Mouse (Mus musculus) C2C12 (cell line): ENCODE results near the gene Syvn1. TPM values are rescaled to one million over a fixed set of nuclear protein-coding genes. Genes with fewer than 3 reads are reported as not detected.
A peak's percentile ranks its signal among the peaks of the same experiment; 100 is the strongest.

Source experiments
- H3K27me3 ChIP-seq: one replicate; pipeline ENCODE4 v1.6.1; 2011; ENCODE audit not compliant: control insufficient read depth, insufficient read depth, insufficient read length
- H3K36me3 ChIP-seq: one replicate; pipeline ENCODE4 v1.6.1; 2011; ENCODE audit not compliant: control insufficient read depth, insufficient read depth
- H3K4me3 ChIP-seq: one replicate; pipeline ENCODE4 v1.5.1; 2011; ENCODE audit warnings: mild to moderate bottlenecking, control low read depth; ENCODE audit not compliant: poor library complexity, insufficient read depth, severe bottlenecking
- H3K79me2 ChIP-seq: one replicate; pipeline ENCODE4 v1.6.1; 2011; ENCODE audit not compliant: control insufficient read depth, insufficient read depth
- H3K79me3 ChIP-seq: one replicate; pipeline ENCODE4 v1.6.1; 2011; ENCODE audit warnings: low read depth, control low read depth
- H3ac ChIP-seq: one replicate; pipeline ENCODE3; 2011; ENCODE audit warnings: low read depth; ENCODE audit not compliant: control insufficient read depth, insufficient read length
- CEBPB ChIP-seq: IDR thresholded peaks from one replicate; pipeline ENCODE4 v1.6.1; 2011; ENCODE audit warnings: low read depth, mild to moderate bottlenecking, control low read depth, moderate library complexity
- CTCF ChIP-seq: IDR thresholded peaks from one replicate; pipeline ENCODE4 v1.5.1; 2011; ENCODE audit not compliant: control insufficient read depth, insufficient read depth, insufficient read length
- FOSL1 ChIP-seq: IDR thresholded peaks from one replicate; pipeline ENCODE4 v1.8.0; 2011; ENCODE audit warnings: mild to moderate bottlenecking, low read length; ENCODE audit not compliant: poor library complexity, insufficient read depth, severe bottlenecking
- MAX ChIP-seq: IDR thresholded peaks from one replicate; pipeline ENCODE4 v1.6.1; 2011; ENCODE audit warnings: mild to moderate bottlenecking, control low read depth
- MYOD1 ChIP-seq: IDR thresholded peaks from one replicate; pipeline ENCODE4 v1.6.1; 2011; ENCODE audit warnings: low read depth; ENCODE audit not compliant: control insufficient read depth, insufficient read length
- MYOG ChIP-seq: IDR thresholded peaks from one replicate; pipeline ENCODE4 v1.6.1; 2011; ENCODE audit not compliant: control insufficient read depth, insufficient read length; ENCODE audit errors: extremely low read depth
- USF1 ChIP-seq: IDR thresholded peaks from one replicate; pipeline ENCODE4 v1.6.1; 2011; ENCODE audit warnings: low read depth, mild to moderate bottlenecking, control low read depth, moderate library complexity
- polyA plus RNA-seq: library from polyadenylated mRNA; unstranded; fragments of >200 nt; fragmentation: generic; extraction: Trizol; gene quantifications from one replicate; pipeline ENCODE4 v1.2.1, GENCODE M21; 2012; ENCODE audit warnings: missing spikeins

The Syvn1 gene
- polyA plus RNA-seq, 1 experiment: 18.7 TPM

GRCm38 (mm10) chr19:6058966-6059365, 12.6 kb downstream of the Syvn1 start:
- H3K36me3 ChIP-seq: peaks cover 23% of the 10 kb centered on the region

DNA sequence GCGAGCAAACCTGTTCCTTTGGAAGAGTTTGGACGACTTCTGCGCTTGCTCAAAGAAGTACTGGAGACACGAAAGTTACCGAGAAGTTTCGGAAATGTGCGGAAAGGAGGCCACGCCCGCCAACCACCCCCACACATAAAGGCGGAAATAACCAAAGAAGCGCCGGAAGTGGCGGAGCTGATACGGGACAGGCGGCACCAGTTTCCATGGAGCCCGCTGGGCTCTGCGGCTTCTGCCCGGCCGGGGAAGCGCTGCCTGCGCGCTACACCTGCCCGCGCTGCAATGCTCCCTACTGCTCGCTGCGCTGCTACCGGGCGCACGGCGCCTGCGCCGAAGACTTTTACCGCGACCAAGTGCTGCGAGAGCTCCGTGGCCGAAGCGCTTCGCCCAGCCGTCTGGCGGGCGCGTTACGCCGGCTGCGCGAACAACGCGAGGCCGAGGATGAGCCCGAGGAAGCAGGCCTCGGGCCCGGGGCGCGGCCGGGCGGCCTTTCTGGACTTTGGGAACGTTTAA, 14.7 kb downstream of the Syvn1 start, which contains the start of gene Znhit2:
Gene Znhit2 (plus strand): TSS at position 172 of the 513 bp plus-strand sequence.
- Histone ChIP-seq H3K79me2 (peaks cover 56% of the 10 kb centered on the region), H3K79me3 (peaks cover 43% of the 10 kb centered on the region), H3K27me3 (no peaks in the 10 kb centered on the region), H3ac (peak within 1 kb of the TSS; percentile 93), H3K36me3 (peaks cover 10% of the 10 kb centered on the region), H3K4me3 (peak within 1 kb of the TSS; percentile 95)
- TF ChIP-seq MYOG: no peak
- no peak for TF ChIP-seq FOSL1
- TF ChIP-seq MYOD1: no peak
- TF ChIP-seq CTCF: no peak
- TF ChIP-seq CEBPB: no peak
- TF ChIP-seq USF1: no peak
- no peak for TF ChIP-seq MAX

More at GRCm38 (mm10) chr19:6058966-6059365, 12.6 kb downstream of the Syvn1 start:
- peaks cover 50% of the 10 kb centered on the region for H3K79me3 ChIP-seq
- H3ac ChIP-seq: peak overlapping the region; percentile 62
- peaks cover 76% of the 10 kb centered on the region for H3K79me2 ChIP-seq
- no peaks in the 10 kb centered on the region for H3K27me3 ChIP-seq
- peak overlapping the region; percentile 98 for H3K4me3 ChIP-seq
- TF ChIP-seq CTCF (no peak), MYOD1 (no peak), FOSL1 (no peak), MAX (no peak), MYOG (no peak), USF1 (no peak)

DNA sequence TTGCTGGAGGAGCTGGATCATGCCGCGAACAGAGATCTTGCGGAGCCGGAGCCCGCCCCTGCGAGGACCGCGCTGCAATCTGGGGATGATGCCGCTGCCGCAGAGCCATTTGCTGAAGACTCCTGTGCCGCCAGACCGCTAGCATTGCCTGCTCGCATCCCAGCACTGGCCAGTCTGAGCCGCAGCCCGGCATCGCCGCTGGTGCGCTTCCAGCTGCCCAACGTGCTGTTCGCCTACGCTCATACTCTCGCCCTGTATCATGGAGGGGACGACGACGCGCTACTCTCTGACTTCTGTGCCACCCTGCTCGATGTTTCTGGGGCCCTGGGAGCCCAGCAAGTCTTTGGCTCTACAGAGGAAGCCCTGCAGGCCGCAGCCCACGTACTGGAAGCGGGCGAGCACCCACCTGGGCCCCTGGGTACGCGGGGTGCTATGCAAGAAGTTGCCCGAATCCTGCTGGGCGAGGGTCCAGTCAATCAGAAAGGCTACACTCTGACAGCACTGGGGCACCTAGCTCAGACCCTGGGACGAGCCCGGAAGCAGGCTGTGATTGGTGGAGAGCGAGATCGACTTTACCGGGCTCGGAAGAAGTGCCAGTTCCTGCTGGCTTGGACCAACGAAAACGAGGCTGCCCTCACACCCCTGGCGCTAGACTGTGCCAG, 15.4 kb downstream of the Syvn1 start:
- peaks cover 10% of the 10 kb centered on the region for H3K36me3 ChIP-seq
- peak overlapping the region; percentile 93 for H3ac ChIP-seq
- H3K79me2 ChIP-seq: peaks cover 49% of the 10 kb centered on the region
- TF ChIP-seq CTCF (no peak), CEBPB (no peak), MYOD1 (no peak), MYOG (no peak), MAX (no peak), FOSL1 (no peak), USF1 (no peak)
- H3K79me3 ChIP-seq: peaks cover 37% of the 10 kb centered on the region
- no peaks in the 10 kb centered on the region for H3K27me3 ChIP-seq
- peak overlapping the region; percentile 95 for H3K4me3 ChIP-seq

DNA sequence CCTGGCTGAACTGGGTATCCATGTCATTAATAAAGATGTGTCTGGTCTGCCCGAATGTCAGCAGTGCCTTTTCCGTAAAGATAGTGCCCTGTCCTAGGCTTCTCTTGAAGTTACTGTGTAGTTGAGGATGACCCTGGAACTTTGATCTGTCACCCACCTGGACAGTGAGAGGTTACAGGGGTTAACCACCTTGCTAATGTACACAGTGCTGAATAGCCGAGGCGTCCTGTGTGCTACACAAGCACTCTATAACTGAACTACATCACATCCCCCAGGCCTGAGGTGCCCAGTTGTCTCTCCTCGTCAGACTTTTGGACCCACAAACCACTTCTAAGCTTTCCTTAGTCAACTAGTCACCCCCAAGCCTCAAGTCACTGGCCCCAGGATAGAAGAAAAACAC, 16.0 kb downstream of the Syvn1 start:
- Histone ChIP-seq H3K79me2 (peaks cover 43% of the 10 kb centered on the region), H3K27me3 (no peaks in the 10 kb centered on the region), H3K36me3 (peaks cover 10% of the 10 kb centered on the region), H3ac (peak overlapping the region; percentile 93), H3K4me3 (peak overlapping the region; percentile 95), H3K79me3 (peaks cover 30% of the 10 kb centered on the region)
- TF ChIP-seq CTCF: no peak
- no peak for TF ChIP-seq CEBPB
- no peak for TF ChIP-seq MYOD1
- no peak for TF ChIP-seq MYOG
- no peak for TF ChIP-seq FOSL1
- no peak for TF ChIP-seq MAX
- TF ChIP-seq USF1: no peak

- no peaks in the 10 kb centered on the region for H3K27me3 ChIP-seq
- H3K36me3 ChIP-seq: peaks cover 10% of the 10 kb centered on the region
- H3K4me3 ChIP-seq: no peak overlapping the region
- peaks cover 36% of the 10 kb centered on the region for H3K79me2 ChIP-seq
- no peak overlapping the region for H3ac ChIP-seq
- peaks cover 26% of the 10 kb centered on the region for H3K79me3 ChIP-seq
- TF ChIP-seq USF1 (no peak), FOSL1 (no peak), MAX (no peak), CEBPB (no peak), CTCF (no peak), MYOD1 (no peak), MYOG (no peak)
Measured at GRCm38 (mm10) chr19:6063081-6063480, 16.7 kb downstream of the Syvn1 start.
